Mouse (Mus musculus) neural tube, embryonic 13.5 days (tissue): ENCODE results near the gene Glp2r. TPM values are rescaled to one million over a fixed set of nuclear protein-coding genes. Genes with fewer than 3 reads are reported as not detected.

Experiments used
- ATAC-seq: fragments of 200-750 bp; cut with Nextera tagmentation; 2 replicates; pipeline ENCODE4 v1.8.0; 2017; ENCODE audit warnings: low read depth, mild to moderate bottlenecking, moderate TSS enrichment, moderate library complexity
- H3K27ac ChIP-seq: fragments of 300-500 bp; sonication (generic); replicated peaks from 2 replicates; pipeline ENCODE4 v1.5.1; 2015; ENCODE audit warnings: moderate library complexity, mild to moderate bottlenecking, inconsistent platforms
- H3K27me3 ChIP-seq: fragments of 300-500 bp; sonication (generic); 2 replicates; pipeline ENCODE4 v1.6.1; 2015; ENCODE audit warnings: mild to moderate bottlenecking, inconsistent platforms
- H3K36me3 ChIP-seq: fragments of 300-500 bp; sonication (generic); 2 replicates; pipeline ENCODE4 v1.6.1; 2015; ENCODE audit warnings: mild to moderate bottlenecking, inconsistent platforms
- H3K4me1 ChIP-seq: fragments of 300-500 bp; sonication (generic); replicated peaks from 2 replicates; pipeline ENCODE4 v1.6.1; 2015; ENCODE audit warnings: inconsistent platforms
- H3K4me2 ChIP-seq: fragments of 300-500 bp; sonication (generic); 2 replicates; pipeline ENCODE4 v1.6.1; 2015; ENCODE audit warnings: inconsistent platforms, mild to moderate bottlenecking, moderate library complexity
- H3K4me3 ChIP-seq: fragments of 300-500 bp; sonication (generic); 2 replicates; pipeline ENCODE4 v1.5.1; 2015; ENCODE audit warnings: mild to moderate bottlenecking, inconsistent platforms
- H3K9ac ChIP-seq: fragments of 300-500 bp; sonication (generic); 2 replicates; pipeline ENCODE4 v1.6.1; 2015; ENCODE audit warnings: moderate library complexity, mild to moderate bottlenecking, inconsistent platforms
- H3K9me3 ChIP-seq: fragments of 300-500 bp; sonication (generic); 2 replicates; pipeline ENCODE4 v1.6.1; 2016; ENCODE audit warnings: inconsistent platforms
- WGBS: fragments of 180-500 bp; shearing (Covaris S2); methylation state at CpG from one replicate; pipeline ENCODE4 v1.1.7; 2015; 5-methylcytosine and 5-hydroxymethylcytosine counted together
- polyA plus RNA-seq: library from polyadenylated mRNA; unstranded; fragments of >200 nt; fragmentation: Nextera tagmentation; extraction: Ambion mirVana; gene quantifications from 2 replicates; pipeline ENCODE4 v1.2.1, GENCODE M21; 2015

Glp2r gene
- polyA plus RNA-seq, 1 experiment from 2014 or later: 0.15 TPM

- Histone ChIP-seq H3K9me3 (no peaks in the 10 kb centered on the region), H3K4me3 (no peak overlapping the region), H3K27me3 (no peaks in the 10 kb centered on the region), H3K9ac (no peak overlapping the region), H3K4me1 (no peaks in the 10 kb centered on the region; the same call in 1 of the 2 replicates), H3K4me2 (no peak overlapping the region), H3K36me3 (no peaks in the 10 kb centered on the region), H3K27ac (no peak overlapping the region)
- ATAC-seq: no peak
- WGBS: 81% methylated on average over 5 of the region's 5 CpGs
Observed at GRCm38 (mm10) chr11:67642835-67643234, 128.1 kb downstream of the Glp2r start.

- 95% methylated on average over 8 of the region's 8 CpGs for WGBS
- no peak overlapping the region for H3K9ac ChIP-seq
- H3K36me3 ChIP-seq: no peaks in the 10 kb centered on the region
- no peak overlapping the region for H3K4me3 ChIP-seq
- no peaks in the 10 kb centered on the region; the same call in 1 of the 2 replicates for H3K4me1 ChIP-seq
- no peaks in the 10 kb centered on the region for H3K9me3 ChIP-seq
- no peaks in the 10 kb centered on the region for H3K27me3 ChIP-seq
- no peak overlapping the region for H3K4me2 ChIP-seq
- ATAC-seq: no peak
- no peak overlapping the region for H3K27ac ChIP-seq
Observed at GRCm38 (mm10) chr11:67642421-67642820, 128.5 kb downstream of the Glp2r start.

DNA sequence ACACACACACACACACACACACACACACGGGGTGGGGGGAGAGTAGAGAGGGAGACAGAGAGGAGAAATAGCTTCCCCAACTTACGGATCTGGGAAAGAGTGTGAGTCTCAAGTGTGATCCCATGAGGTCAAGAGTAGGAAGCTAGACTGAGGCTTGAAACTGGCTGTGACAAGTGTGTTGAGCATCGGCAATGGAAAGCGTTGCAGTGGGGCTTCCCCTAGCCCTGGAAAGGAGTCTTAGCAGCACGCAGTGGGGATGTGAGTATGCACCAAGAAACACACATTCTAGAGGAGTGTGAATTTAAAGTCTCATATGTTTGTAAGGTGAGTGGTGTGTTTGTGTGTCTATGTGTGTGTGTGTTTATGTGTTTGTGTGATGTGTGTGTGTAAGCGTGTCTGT is 130.7 kb downstream of the Glp2r start:
- H3K4me1 ChIP-seq: no peaks in the 10 kb centered on the region; the same call in 1 of the 2 replicates
- H3K9me3 ChIP-seq: no peaks in the 10 kb centered on the region
- WGBS: 91% methylated on average over 6 of the region's 6 CpGs
- no peaks in the 10 kb centered on the region for H3K27me3 ChIP-seq
- ATAC-seq: no peak
- H3K9ac ChIP-seq: no peak overlapping the region
- no peak overlapping the region for H3K27ac ChIP-seq
- H3K4me3 ChIP-seq: no peak overlapping the region
- H3K36me3 ChIP-seq: no peaks in the 10 kb centered on the region
- H3K4me2 ChIP-seq: no peak overlapping the region

DNA sequence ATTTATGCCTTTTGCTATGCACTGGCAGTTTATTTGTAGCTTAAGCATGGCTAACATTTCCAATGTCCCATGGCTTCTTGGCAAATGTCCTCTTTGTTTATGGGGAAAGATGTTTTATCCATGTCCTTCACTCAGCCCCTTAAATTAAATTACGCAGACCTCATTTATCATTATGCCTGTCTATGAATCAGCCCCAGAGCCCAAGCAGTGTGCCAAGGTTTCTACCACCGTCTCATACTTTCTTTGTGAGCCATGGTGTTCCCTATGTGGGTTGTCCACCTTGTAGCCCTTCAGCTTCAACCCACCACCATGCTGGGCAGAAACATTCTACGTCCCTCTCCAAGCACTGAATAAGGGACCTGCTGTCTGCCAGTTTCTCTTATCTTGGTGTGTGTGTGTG is 132.6 kb downstream of the Glp2r start:
- no peak for ATAC-seq
- Histone ChIP-seq H3K4me3 (no peak overlapping the region), H3K4me2 (no peak overlapping the region), H3K27me3 (no peaks in the 10 kb centered on the region), H3K9me3 (no peaks in the 10 kb centered on the region), H3K4me1 (no peaks in the 10 kb centered on the region; the same call in 1 of the 2 replicates), H3K36me3 (no peaks in the 10 kb centered on the region), H3K27ac (no peak overlapping the region), H3K9ac (no peak overlapping the region)
- WGBS: 78% methylated on average over 3 of the region's 3 CpGs

GRCm38 (mm10) chr11:67636905-67637586 is 133.9 kb downstream of the Glp2r start:
- 58% methylated on average over 6 of the region's 6 CpGs for WGBS
- no peaks in the 10 kb centered on the region for H3K27me3 ChIP-seq
- no peaks in the 10 kb centered on the region for H3K36me3 ChIP-seq
- no peak overlapping the region for H3K4me2 ChIP-seq
- no peaks in the 10 kb centered on the region; the same call in 1 of the 2 replicates for H3K4me1 ChIP-seq
- H3K9ac ChIP-seq: no peak overlapping the region
- no peak overlapping the region for H3K4me3 ChIP-seq
- no peaks in the 10 kb centered on the region for H3K9me3 ChIP-seq
- no peak overlapping the region for H3K27ac ChIP-seq
- ATAC-seq: no peak

GRCm38 (mm10) chr11:67636201-67636600 is 134.8 kb downstream of the Glp2r start:
- H3K4me2 ChIP-seq: no peak overlapping the region
- ATAC-seq: no peak
- no peak overlapping the region for H3K9ac ChIP-seq
- no peaks in the 10 kb centered on the region for H3K36me3 ChIP-seq
- H3K4me1 ChIP-seq: no peaks in the 10 kb centered on the region; the same call in 1 of the 2 replicates
- H3K4me3 ChIP-seq: no peak overlapping the region
- no peak overlapping the region for H3K27ac ChIP-seq
- H3K27me3 ChIP-seq: no peaks in the 10 kb centered on the region
- 68% methylated on average over 4 of the region's 4 CpGs for WGBS
- no peaks in the 10 kb centered on the region for H3K9me3 ChIP-seq

- 65% methylated on average over 3 of the region's 3 CpGs for WGBS
- no peak for ATAC-seq
- Histone ChIP-seq H3K27me3 (no peaks in the 10 kb centered on the region), H3K27ac (no peak overlapping the region), H3K4me3 (no peak overlapping the region), H3K4me2 (no peak overlapping the region), H3K9me3 (no peaks in the 10 kb centered on the region), H3K9ac (no peak overlapping the region), H3K4me1 (no peaks in the 10 kb centered on the region; the same call in 1 of the 2 replicates), H3K36me3 (no peaks in the 10 kb centered on the region)
Observed at GRCm38 (mm10) chr11:67633620-67634229, 137.2 kb downstream of the Glp2r start.

GRCm38 (mm10) chr11:67632906-67633305 is 138.0 kb downstream of the Glp2r start:
- Histone ChIP-seq H3K4me2 (no peak overlapping the region), H3K9ac (no peak overlapping the region), H3K9me3 (no peaks in the 10 kb centered on the region), H3K4me3 (no peak overlapping the region), H3K27me3 (no peaks in the 10 kb centered on the region), H3K27ac (no peak overlapping the region), H3K4me1 (no peaks in the 10 kb centered on the region; the same call in 1 of the 2 replicates), H3K36me3 (no peaks in the 10 kb centered on the region)
- WGBS: 85% methylated on average over 8 of the region's 8 CpGs
- ATAC-seq: no peak

GRCm38 (mm10) chr11:67628522-67628921 is 142.4 kb downstream of the Glp2r start:
- H3K27ac ChIP-seq: no peak overlapping the region
- WGBS: 80% methylated on average over 2 of the region's 2 CpGs
- no peak overlapping the region for H3K4me3 ChIP-seq
- H3K4me2 ChIP-seq: no peak overlapping the region
- no peaks in the 10 kb centered on the region for H3K9me3 ChIP-seq
- H3K36me3 ChIP-seq: no peaks in the 10 kb centered on the region
- no peak for ATAC-seq
- H3K27me3 ChIP-seq: no peaks in the 10 kb centered on the region
- no peak overlapping the region for H3K9ac ChIP-seq
- H3K4me1 ChIP-seq: no peaks in the 10 kb centered on the region

DNA sequence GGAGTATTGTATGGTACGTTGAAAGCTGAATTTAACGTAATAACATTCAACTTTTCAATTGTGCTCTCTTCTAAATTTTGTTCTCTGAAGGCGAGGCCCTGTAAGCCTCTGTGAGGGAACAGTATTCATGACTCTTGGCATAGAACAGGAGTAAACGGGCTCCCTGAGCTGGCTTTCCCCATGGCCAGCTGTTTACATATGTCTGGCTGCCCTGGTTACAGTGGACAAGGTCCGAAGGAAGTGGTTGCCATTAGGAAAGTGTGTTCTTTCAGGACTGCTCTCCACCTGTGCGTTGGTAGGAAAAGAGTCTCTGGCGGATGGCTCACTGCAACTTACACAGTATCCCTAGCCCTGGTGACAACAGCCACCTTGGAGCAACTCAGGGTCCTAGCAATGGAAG is 143.8 kb downstream of the Glp2r start:
- H3K27ac ChIP-seq: no peak overlapping the region
- no peaks in the 10 kb centered on the region for H3K36me3 ChIP-seq
- no peaks in the 10 kb centered on the region for H3K9me3 ChIP-seq
- 87% methylated on average over 7 of the region's 7 CpGs for WGBS
- H3K9ac ChIP-seq: no peak overlapping the region
- no peaks in the 10 kb centered on the region for H3K27me3 ChIP-seq
- H3K4me1 ChIP-seq: no peaks in the 10 kb centered on the region
- no peak overlapping the region for H3K4me2 ChIP-seq
- no peak for ATAC-seq
- H3K4me3 ChIP-seq: no peak overlapping the region

- Histone ChIP-seq H3K9me3 (no peaks in the 10 kb centered on the region), H3K9ac (no peak overlapping the region), H3K27ac (no peak overlapping the region), H3K36me3 (no peaks in the 10 kb centered on the region), H3K4me3 (no peak overlapping the region), H3K27me3 (no peaks in the 10 kb centered on the region), H3K4me1 (no peaks in the 10 kb centered on the region), H3K4me2 (no peak overlapping the region)
- WGBS: 88% methylated on average over 7 of the region's 7 CpGs
- no peak for ATAC-seq
Observed at GRCm38 (mm10) chr11:67622340-67622739, 148.6 kb downstream of the Glp2r start.

DNA sequence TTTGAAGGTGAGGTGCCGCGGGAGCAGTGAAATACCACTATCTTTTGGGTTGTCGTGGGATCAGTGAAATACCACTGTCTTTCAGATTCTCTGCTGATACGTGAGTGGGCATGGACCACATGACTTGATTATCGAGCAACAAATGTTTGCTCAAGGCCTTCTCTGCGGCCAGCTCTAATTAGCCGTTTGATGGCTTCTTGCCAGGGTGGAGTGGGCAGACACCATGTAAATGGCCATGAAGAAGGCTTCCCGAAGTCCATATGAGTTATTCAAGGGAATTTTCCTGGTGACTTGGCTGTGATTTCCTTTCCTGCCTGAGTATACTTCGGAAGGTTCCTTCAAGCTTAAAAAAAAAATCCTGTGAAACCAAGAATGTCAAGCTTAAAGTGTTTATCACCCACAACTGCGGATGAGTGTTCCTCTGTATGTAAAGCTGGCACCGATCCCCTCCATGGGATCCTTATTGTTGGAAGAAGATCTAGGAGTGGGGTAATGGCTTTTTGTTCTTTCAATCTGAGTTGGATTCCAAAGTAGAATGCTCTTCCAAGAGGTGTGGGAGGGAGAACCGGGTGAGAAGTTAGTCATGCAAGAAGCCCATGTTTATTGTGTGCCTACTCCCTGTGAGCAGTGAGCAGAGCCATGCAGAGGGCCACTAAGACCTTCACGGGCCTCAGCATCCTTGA is 154.3 kb downstream of the Glp2r start:
- H3K9me3 ChIP-seq: no peaks in the 10 kb centered on the region
- no peak overlapping the region for H3K9ac ChIP-seq
- no peaks in the 10 kb centered on the region for H3K27me3 ChIP-seq
- no peak overlapping the region for H3K4me3 ChIP-seq
- ATAC-seq: no peak
- no peaks in the 10 kb centered on the region for H3K4me1 ChIP-seq
- no peak overlapping the region for H3K27ac ChIP-seq
- 90% methylated on average over 13 of the region's 13 CpGs for WGBS
- no peaks in the 10 kb centered on the region for H3K36me3 ChIP-seq
- no peak overlapping the region for H3K4me2 ChIP-seq
